Mouse (Mus musculus): ENCODE measurements around the gene Numb. TPM values are rescaled to one million over a fixed set of nuclear protein-coding genes. Genes with fewer than 3 reads are reported as not detected.

Gene Numb
- total and polyA plus RNA-seq, 2 experiments from 2014 or later, result 10.7 to 17.7 TPM

- DNase-seq (ENCODE audit: low spot score), result no peak
- WGBS, result 51% methylated on average over 2 of the region's 2 CpGs
Observed at GRCm38 (mm10) chr12:83880913-83881312, 40.8 kb downstream of the Numb start.

DNA sequence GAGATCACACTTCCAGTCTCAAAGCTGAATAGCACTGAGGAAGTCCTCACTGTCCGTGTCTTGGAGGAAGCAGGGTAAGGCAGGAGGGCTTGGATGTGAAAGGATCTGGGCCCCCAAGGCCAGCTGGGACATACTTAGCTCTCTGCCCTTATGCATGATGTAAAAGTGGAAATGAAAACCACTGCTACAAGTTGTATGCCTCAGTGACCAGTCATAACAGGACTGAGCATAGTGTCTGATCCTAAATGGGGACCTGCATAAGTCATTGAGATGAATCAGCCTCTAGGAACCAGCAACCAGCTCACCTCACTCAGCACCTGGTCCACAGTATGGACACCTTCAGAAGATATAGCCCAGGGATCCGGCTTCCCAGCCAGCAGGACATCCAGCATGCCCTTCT lies 46.6 kb downstream of the Numb start:
- DNase-seq (ENCODE audit: low spot score) (no peak), ATAC-seq (no peak)
- Histone ChIP-seq H3K9me3 (ENCODE audit: low read length) (no peaks in the 10 kb centered on the region), H3K4me2 (ENCODE audit: low read depth, low read length) (no peak overlapping the region), H3K27me3 (ENCODE audit: insufficient read depth, low read length) (no peaks in the 10 kb centered on the region), H3K27ac (no peak overlapping the region), H3K4me1 (ENCODE audit: insufficient read depth, low read length) (no peaks in the 10 kb centered on the region), H3K9ac (replicated peaks; ENCODE audit: low read length) (no peak overlapping the region), H3K4me3 (ENCODE audit: low read length) (no peak overlapping the region), H3K36me3 (ENCODE audit: insufficient read depth, low read length) (no peaks in the 10 kb centered on the region)
- WGBS, result 92% methylated on average over 2 of the region's 2 CpGs
- TF ChIP-seq CTCF (IDR thresholded peaks at IDR 0.05; ENCODE audit: low read depth), result no peak

More at GRCm38 (mm10) chr12:83880913-83881312, 40.8 kb downstream of the Numb start:
- Histone ChIP-seq H3K36me3 (ENCODE audit: insufficient read depth, low read length) (no peaks in the 10 kb centered on the region), H3K9ac (replicated peaks; ENCODE audit: low read length) (no peak overlapping the region), H3K4me2 (ENCODE audit: low read depth, low read length) (no peak overlapping the region), H3K4me3 (ENCODE audit: low read length) (no peak overlapping the region), H3K27ac (no peak overlapping the region), H3K4me1 (ENCODE audit: insufficient read depth, low read length) (no peaks in the 10 kb centered on the region), H3K9me3 (ENCODE audit: low read length) (no peaks in the 10 kb centered on the region), H3K27me3 (ENCODE audit: insufficient read depth, low read length) (no peaks in the 10 kb centered on the region)
- no peak for ATAC-seq
- no peak for TF ChIP-seq CTCF (IDR thresholded peaks at IDR 0.05; ENCODE audit: low read depth)

- Histone ChIP-seq H3K4me1 (ENCODE audit: insufficient read depth, low read length) (no peaks in the 10 kb centered on the region), H3K27me3 (ENCODE audit: insufficient read depth, low read length) (no peaks in the 10 kb centered on the region), H3K4me3 (ENCODE audit: low read length) (no peak overlapping the region), H3K9ac (replicated peaks; ENCODE audit: low read length) (no peak overlapping the region), H3K36me3 (ENCODE audit: insufficient read depth, low read length) (no peaks in the 10 kb centered on the region), H3K9me3 (ENCODE audit: low read length) (no peaks in the 10 kb centered on the region), H3K4me2 (ENCODE audit: low read depth, low read length) (no peak overlapping the region), H3K27ac (no peak overlapping the region)
- 83% methylated on average over 4 of the region's 4 CpGs for WGBS
- ATAC-seq (no peak), DNase-seq (ENCODE audit: low spot score) (no peak)
- no peak for TF ChIP-seq CTCF (IDR thresholded peaks at IDR 0.05; ENCODE audit: low read depth)
Observed at GRCm38 (mm10) chr12:83874597-83874996, 47.1 kb downstream of the Numb start.

DNA sequence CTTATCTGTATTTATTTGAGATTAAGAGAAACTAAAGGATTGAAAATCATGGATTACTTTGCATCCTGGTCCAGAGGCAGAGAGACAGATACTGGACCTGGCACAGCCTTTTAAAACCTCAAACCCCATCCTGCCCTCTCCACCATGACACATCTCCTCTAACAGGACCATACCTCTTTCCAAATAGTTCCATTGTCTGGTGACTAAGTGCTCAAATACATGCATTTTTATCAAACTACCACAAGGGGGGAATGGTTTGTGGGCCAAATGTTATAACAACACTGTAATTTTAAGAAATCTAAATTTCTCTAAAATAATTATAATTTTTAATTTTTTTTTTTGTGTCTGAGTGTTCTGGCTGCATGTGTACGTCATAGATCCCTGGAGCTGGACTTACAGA lies 57.2 kb downstream of the Numb start:
- ATAC-seq, result no peak
- Histone ChIP-seq H3K27me3 (ENCODE audit: insufficient read depth, low read length) (no peaks in the 10 kb centered on the region), H3K9ac (replicated peaks; ENCODE audit: low read length) (no peak overlapping the region), H3K27ac (no peak overlapping the region), H3K4me3 (ENCODE audit: low read length) (no peak overlapping the region), H3K9me3 (ENCODE audit: low read length) (no peaks in the 10 kb centered on the region), H3K4me2 (ENCODE audit: low read depth, low read length) (no peak overlapping the region), H3K4me1 (ENCODE audit: insufficient read depth, low read length) (no peaks in the 10 kb centered on the region), H3K36me3 (ENCODE audit: insufficient read depth, low read length) (no peaks in the 10 kb centered on the region)
- DNase-seq (ENCODE audit: low spot score), result no peak
- WGBS, result 90% methylated on average over 1 of the region's 1 CpGs
- TF ChIP-seq CTCF (IDR thresholded peaks at IDR 0.05; ENCODE audit: low read depth), result peak; percentile 5; the same call in 1 of the 2 replicates

GRCm38 (mm10) chr12:83861880-83862279 lies 59.9 kb downstream of the Numb start:
- Histone ChIP-seq H3K4me3 (ENCODE audit: low read length) (no peak overlapping the region), H3K9me3 (ENCODE audit: low read length) (no peaks in the 10 kb centered on the region), H3K27ac (no peak overlapping the region), H3K27me3 (ENCODE audit: insufficient read depth, low read length) (no peaks in the 10 kb centered on the region), H3K4me1 (ENCODE audit: insufficient read depth, low read length) (no peaks in the 10 kb centered on the region), H3K9ac (replicated peaks; ENCODE audit: low read length) (no peak overlapping the region), H3K36me3 (ENCODE audit: insufficient read depth, low read length) (no peaks in the 10 kb centered on the region), H3K4me2 (ENCODE audit: low read depth, low read length) (no peak overlapping the region)
- ATAC-seq (no peak), DNase-seq (ENCODE audit: low spot score) (no peak)
- 97% methylated on average over 3 of the region's 3 CpGs for WGBS
- no peak for TF ChIP-seq CTCF (IDR thresholded peaks at IDR 0.05; ENCODE audit: low read depth)

- H3K4me2 ChIP-seq (ENCODE audit: low read depth, low read length), result no peak overlapping the region
- H3K9ac ChIP-seq (replicated peaks; ENCODE audit: low read length), result no peak overlapping the region
- no peaks in the 10 kb centered on the region for H3K4me1 ChIP-seq (ENCODE audit: insufficient read depth, low read length)
- ATAC-seq (no peak), DNase-seq (ENCODE audit: low spot score) (no peak)
- H3K9me3 ChIP-seq (ENCODE audit: low read length), result no peaks in the 10 kb centered on the region
- no peak overlapping the region for H3K27ac ChIP-seq
- no peaks in the 10 kb centered on the region for H3K27me3 ChIP-seq (ENCODE audit: insufficient read depth, low read length)
- H3K4me3 ChIP-seq (ENCODE audit: low read length), result no peak overlapping the region
- TF ChIP-seq CTCF (IDR thresholded peaks at IDR 0.05; ENCODE audit: low read depth), result no peak
- no peaks in the 10 kb centered on the region for H3K36me3 ChIP-seq (ENCODE audit: insufficient read depth, low read length)
Observed at GRCm38 (mm10) chr12:83860688-83861087, 61.0 kb downstream of the Numb start.

DNA sequence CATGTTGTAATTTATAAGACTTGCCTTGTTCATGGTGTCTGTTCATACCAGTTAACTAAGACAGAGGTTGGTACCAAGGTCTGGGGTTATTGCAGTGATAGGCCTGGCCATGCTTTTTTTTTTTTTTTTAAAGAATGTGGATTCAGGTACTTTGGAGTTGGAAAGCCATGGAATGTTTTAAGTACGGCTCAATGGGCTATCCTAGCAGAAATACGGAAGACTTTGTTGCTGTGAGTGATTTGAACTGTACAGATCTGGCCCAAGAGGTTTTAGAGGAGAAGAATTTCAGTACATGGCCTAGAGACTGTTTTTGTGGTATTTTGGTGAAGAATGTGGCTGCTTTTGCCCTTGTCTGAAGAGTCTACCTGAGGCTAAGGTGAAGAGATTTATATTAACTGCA lies 63.7 kb downstream of the Numb start:
- Histone ChIP-seq H3K9ac (replicated peaks; ENCODE audit: low read length) (no peak overlapping the region), H3K27me3 (ENCODE audit: insufficient read depth, low read length) (no peaks in the 10 kb centered on the region), H3K9me3 (ENCODE audit: low read length) (no peaks in the 10 kb centered on the region), H3K4me1 (ENCODE audit: insufficient read depth, low read length) (no peaks in the 10 kb centered on the region), H3K27ac (no peak overlapping the region), H3K4me3 (ENCODE audit: low read length) (no peak overlapping the region), H3K36me3 (ENCODE audit: insufficient read depth, low read length) (no peaks in the 10 kb centered on the region), H3K4me2 (ENCODE audit: low read depth, low read length) (no peak overlapping the region)
- ATAC-seq (no peak), DNase-seq (ENCODE audit: low spot score) (no peak)
- no peak for TF ChIP-seq CTCF (IDR thresholded peaks at IDR 0.05; ENCODE audit: low read depth)
- WGBS, result 97% methylated on average over 2 of the region's 2 CpGs

Data from hindbrain, postnatal 0 days (tissue).